Mouse (Mus musculus) CD4-positive, CD25-positive, alpha-beta regulatory T cell, adult 4 months (primary cell): Measurements from ENCODE around the gene Fbp1. TPM values are rescaled to one million over a fixed set of nuclear protein-coding genes. Genes with fewer than 3 reads are reported as not detected.
"Not testable (repeated sequence)": the region's sequence is repeated elsewhere in the genome, so short reads cannot be mapped to it uniquely, and the experiment has no call there.

Experiments used
- ATAC-seq: one replicate; pipeline ENCODE4 v1.8.0; 2017
- polyA plus RNA-seq, 2 experiments: library from polyadenylated mRNA; unstranded; fragments of 100-300 nt; shearing (Covaris generic); gene quantifications; one replicate each; pipeline ENCODE4 v1.2.1; 2017

Gene Fbp1
- polyA plus RNA-seq = not detected

DNA sequence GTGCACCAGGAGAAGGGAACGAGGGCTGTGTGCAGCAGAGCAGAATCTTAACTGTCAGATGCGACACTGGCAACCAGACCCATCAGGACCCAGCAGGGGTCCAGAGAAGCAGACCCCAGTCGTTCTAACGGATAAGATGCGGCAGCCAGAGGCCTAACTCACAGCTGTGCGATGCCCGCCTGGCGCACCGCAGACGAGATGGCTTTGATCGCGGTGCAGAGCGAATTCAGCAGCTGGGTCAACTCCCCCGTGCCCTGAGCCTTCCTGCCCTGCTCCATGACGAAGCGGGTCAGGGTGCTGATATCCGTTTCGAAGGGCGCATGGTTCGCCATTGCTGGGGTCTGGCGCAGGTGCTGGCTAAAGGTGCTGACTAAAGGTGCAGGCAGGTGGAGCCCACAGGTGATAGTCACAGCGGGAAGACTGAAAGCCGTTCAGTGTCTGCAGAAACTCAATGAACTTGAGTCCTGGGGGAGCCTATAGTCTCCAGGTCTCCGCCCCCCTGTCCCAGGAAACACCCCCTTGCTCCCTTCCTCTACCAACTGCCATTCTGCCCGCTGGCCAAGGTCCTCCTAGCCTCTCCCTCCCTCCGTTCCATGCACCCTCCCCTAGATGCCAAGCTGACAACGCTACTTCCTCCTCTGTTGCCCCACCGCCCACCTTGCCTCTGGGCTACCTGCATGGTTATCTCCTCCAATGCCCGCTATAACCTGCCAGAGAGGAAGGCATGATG is at the start of gene Fbp1:
Gene Fbp1, minus strand, starts transcription at position 571 of the 730 bp plus-strand sequence.
- no peak for ATAC-seq

DNA sequence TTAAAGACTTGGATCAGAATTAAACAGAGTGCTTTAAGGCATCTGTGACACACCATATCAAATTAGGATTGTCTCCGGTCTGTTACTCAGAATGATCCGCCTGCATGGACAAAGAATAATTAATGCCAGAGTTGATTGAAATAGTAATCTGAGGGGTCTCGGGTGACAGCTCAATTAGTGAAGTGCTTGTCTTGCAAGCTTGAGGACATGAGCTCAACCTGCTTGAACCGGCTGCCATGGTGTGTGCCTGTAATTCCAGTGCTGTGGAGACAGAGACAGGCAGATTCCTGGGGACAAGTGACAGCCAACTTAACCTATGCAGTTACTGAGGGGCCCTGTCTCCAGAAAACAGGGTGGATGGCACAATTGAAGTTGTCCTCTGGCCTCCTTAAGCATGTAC is 44.4 kb upstream of the Fbp1 start:
- no peak for ATAC-seq

DNA sequence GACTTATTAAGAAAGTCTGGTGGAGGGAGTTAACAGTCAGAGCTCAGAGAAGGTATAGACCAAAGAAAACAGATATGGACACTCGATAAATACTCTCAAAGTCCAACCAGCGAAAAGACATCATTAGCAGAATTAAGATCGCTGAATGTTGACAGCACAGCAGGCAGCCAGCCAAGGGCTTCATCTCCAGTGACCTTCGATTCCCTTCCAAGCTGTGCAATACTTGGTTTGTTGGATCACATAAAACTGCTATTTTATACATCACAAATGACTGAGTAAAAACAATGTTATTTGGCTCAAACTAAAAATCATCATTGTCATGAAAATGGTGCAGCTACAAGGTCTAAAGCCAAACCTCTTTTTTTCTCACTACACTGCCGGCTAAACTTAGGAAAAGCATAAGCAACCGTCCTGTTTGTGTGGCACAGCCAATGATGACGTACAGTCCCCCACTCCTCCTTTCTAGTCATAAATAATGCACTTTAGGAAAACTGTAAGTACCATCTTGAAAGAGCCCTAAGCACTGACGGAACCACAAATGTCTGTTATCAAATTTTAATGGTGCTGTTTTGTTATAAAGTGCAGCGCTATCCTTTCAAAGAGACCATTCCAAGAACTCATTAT is 41.8 kb upstream of the Fbp1 start:
- no peak for ATAC-seq

DNA sequence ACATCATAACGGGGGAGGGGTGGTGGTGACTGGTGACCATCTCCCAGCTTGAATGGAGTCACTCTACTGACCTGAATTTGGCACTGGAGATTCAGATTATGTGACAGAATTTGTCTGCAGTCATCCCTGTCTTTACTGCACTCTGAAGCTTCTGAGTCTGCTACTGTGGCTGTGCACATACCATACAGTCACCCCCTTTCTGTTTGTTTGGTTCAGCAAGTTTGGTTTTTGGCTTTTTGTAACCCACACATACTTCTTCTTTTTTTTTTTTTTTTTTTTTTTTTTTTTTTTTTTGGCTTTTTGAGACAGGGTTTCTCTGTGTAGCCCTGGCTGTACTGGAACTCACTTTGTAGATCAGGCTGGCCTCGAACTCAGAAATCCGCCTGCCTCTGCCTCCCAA is 41.1 kb upstream of the Fbp1 start:
- not testable (repeated sequence) for ATAC-seq

DNA sequence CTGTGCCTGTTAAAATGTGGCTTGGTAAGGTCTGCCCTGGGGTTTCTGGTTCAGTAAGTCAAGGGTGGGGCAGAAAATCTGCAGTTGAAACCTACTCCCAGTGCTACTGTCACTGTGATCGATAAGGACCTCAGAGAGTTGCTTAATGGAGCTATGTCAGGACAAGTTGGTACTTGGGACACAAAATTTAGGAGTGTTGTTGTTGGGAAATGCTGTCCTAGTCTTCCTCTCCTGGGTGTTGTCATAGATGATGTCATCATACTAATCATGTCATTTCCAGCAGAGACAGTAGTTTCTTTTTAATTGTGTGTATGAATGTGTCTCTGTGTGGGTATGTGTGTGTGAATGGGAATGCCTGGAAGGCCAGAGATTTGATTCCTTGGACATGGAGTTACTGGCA is 39.4 kb upstream of the Fbp1 start:
- no peak for ATAC-seq

DNA sequence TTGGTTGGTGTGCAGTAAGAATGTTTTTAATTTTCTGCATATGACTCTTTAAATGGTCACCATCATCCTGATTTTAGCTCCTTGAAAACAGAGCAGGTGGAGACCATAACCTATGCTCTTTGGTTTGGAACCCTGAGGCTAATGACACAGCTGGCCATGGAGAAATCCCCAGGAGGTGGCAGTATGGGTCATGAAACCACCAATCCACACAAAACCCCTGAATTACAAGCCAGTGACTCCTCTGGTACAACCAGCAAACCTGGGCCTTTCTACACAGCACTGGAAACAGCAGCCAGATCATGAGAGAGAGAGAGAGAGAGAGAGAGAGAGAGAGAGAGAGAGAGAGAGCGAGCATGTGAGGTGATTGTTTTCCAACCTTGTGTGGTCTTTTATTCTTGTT is 38.4 kb upstream of the Fbp1 start:
- ATAC-seq = no peak

DNA sequence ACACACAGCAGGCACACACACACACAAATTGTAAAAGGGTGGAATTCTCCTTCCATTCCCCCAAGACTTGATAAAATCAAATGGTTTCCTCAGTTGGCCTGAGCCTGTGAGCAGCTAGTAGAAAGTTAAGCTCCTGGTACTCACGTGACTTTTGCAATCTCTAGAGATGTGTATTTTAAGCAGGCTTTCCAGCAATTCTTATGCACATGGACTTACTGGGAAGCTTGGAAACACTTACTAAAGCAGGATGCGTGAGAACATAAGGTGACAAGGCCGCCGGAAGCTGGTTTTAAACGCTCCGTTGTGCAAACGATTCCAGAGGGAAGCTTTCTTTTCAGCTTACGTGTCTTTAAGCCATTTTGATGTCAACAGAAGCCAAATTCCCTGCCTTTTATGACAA is 35.1 kb upstream of the Fbp1 start:
- ATAC-seq = no peak

DNA sequence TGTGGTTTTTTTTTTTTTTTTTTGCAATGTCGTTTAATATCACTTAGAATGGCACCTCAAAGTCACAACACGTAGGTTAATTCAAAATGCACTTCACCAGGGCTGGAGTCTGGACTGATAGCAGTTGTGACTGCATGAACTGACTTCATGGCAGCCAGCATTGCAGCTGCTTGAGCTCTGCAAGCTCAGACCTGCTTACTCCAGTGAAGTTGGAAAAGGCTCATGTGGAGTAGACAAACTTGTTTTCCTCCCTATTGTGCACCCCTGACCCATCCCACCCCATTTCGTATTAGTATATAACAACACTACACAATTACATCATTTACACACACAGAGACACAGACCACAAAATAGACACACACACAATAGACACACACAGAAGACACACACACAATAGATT is 34.6 kb upstream of the Fbp1 start:
- ATAC-seq = no peak

DNA sequence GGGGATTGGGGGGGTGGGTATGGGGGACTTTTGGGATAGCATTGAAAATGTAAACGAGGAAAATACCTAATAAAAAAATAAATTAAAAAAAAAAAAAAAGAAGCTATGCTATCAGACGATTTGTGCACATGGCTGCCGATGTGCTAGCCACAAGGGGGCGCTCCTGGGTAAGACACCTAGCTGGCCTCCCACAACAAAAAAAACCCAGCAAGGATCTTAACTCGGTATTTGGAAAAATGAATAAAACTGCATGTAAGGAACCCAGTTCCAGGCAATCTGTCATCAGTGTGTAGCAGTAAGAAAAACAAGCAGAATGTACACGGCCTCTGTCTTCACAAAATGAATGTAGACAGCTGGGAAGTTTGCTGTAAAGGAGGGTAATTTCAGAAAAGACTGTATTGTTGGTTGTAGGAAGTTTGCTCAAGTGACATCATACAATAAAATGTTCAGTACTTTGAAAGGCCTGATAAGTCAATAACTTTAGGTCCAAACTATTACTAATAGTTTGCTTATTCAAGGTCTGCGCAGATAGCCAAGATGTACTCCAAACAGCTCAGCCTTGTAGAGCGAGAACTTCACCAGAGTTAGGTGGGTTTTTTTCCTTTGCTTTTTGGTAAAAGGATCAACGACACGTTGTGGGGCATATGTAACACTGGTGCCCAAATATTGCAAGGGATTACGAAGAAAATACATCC is 31.7 kb upstream of the Fbp1 start:
- peak; percentile 53 for ATAC-seq

DNA sequence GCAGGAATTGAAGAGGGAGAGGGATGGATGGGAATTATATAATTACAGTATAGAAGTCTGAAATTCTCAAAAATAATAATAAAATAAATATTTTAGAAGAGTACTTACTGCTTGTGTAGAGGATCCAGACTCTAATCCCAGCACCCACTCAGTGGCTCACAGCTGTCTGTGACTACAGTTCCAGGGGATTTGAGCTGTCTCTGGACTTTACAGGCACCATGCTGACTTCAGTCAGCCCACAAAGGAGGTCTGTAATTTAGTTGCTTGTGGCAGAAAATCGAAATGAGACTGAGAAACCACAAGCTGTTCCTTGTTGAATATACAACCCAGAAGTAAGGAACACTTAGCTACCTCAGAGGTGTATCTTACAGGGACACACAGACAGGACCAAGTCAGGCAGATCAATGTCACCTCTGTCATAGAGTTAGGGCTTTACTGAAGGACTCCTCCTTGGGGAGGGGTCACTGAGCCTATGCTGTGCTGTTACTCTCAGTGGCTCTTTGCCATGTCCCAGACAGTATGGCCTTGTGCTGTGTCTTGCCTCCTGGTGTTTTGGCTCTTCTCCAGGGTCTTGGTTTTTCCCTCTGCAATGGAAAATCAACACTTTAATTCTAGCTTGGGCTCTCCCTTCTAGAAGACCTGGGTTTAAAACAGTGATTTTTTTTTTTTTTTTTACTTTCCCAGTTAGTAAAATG is 29.5 kb upstream of the Fbp1 start:
- ATAC-seq = no peak

DNA sequence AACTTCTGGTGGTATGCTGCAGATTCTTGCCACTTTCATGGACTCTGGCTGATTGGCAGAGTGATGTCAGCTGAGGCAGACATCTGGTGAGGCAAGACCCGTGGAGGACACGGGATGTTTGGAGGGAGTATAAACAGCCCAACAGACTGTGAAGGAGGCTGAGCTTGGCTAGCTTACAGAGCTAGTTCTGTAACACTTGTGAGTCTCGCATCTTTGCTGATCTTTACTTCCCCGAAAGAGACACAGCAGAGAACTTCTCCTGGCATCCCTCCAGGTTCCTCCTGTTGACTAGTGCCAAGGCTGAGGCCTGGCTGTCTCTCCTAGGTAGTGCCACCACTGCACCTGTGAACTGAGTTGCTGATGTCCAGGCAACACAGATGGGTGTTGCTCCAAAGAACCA is 28.6 kb upstream of the Fbp1 start:
- ATAC-seq = no peak

DNA sequence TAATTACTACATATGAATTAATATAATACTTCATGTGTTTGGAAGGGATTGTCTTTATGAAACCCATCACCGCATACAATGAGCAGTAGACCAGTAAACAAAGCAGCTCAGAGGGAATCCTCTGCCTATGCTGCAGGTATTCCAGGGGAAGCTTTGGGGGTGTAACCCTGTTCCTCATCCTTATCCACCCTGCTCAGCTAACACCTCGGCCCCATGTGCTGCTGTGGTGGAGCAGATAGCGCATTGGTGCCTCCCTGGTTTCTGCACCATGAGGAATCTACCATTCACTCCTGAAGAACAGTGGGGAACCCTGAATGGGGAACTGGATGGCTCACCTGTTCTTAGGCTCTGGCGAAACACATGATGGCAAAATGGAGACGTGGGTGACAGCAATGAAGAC is 23.5 kb upstream of the Fbp1 start:
- ATAC-seq = no peak

DNA sequence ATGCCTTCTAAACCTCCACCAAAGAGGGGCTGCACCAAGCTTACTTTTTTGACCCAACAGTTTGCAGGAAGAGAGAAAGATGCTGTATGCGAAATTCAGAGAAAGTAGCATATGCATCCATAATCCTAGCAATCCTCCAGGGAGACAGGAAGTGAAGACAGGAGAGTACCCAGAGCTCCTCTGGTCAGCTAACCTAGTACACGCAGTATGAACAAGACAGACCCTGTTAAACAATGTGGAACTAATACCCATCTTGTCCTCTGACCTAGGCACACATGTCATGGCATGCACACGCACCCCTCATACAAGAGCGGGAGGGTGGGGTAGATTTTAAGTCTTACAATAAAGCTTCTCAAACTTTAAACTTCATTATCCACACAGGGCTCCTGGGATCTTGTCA is 22.1 kb upstream of the Fbp1 start:
- no peak for ATAC-seq

DNA sequence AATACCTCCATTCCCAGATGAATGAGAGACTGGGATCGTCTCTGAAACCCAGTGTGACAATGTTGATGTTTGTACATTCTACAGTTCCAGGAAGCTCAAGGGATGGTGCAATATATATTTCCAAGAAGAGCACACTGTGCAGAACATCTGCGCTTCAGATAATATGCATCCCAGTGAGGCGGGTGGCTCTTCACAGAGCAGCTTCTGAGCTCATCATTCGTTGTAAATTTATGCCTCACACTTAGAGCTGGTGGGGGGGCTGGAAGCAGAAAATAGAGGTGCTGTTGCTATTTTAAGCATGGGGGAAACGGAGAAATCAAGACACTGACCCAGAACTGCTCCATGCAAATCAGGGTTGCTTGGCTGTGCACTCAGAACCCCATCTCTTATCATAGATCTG is 21.7 kb upstream of the Fbp1 start:
- no peak for ATAC-seq

DNA sequence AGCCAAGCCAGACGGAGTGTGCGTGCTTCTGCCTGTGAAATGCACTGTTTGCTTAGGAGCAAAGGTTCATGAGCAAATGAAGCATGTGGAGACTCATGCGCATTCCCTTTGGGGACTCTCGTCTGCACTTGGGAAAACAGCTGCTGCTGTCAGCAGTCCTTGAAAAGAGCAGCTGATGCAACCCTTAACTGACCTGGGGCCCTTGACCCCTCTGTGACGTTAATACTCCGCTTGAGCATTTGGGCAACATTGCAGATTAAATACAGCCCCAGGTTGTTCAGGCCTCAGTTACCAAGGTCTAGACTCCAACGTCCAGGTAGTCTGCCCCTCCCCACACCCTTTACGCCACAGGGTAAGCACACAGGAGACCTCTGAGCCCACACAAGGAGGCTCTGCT is 20.1 kb upstream of the Fbp1 start:
- ATAC-seq = no peak

DNA sequence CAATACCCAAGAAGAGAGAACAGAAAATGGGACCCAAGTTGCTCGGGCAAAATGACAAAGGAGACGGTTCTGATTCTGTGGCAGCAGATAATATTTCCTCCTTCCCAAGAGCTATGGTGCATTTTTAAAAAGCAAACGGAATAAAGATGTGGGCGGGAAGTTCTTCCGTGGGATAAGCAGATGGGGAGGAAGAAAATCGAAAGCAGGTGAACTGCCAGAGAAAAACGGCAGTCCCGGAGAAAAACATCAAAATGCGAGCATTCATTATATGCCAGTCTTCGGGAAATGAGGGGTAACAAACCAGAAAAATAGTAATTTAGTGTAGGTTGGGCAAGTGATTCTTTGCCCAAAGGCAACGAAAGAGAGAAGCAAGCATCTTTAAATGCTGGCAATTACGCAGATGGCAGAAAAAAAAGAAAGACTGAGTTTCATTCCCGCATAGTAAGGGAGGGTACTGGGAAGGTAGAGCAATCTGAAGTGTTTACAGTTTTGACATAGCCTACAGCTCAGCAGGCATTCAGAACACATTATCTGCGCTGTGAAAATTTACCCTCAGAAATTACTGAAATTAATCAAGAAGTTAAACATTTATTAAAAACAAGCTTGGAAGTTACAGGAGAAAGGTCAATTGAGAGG is 19.6 kb upstream of the Fbp1 start:
- no peak for ATAC-seq

DNA sequence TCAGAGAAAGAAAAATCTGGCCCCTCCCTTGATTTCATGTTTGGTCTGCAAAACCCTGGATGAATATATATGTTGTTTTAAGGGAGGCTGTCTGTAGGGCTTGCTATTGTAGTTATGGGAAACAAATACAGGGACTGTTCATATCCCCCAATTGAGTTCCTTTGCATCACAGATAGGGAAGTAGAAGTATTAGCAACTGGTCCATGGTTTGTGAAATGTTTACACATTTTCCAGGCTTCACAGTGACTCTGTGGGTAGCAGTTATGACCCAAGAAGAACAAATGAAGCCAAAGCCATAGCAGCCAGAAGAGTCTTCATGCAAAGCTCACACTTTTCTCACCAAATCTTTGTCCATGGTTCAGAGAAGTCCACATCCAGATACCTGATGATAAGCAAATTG is 13.1 kb upstream of the Fbp1 start:
- ATAC-seq = no peak

DNA sequence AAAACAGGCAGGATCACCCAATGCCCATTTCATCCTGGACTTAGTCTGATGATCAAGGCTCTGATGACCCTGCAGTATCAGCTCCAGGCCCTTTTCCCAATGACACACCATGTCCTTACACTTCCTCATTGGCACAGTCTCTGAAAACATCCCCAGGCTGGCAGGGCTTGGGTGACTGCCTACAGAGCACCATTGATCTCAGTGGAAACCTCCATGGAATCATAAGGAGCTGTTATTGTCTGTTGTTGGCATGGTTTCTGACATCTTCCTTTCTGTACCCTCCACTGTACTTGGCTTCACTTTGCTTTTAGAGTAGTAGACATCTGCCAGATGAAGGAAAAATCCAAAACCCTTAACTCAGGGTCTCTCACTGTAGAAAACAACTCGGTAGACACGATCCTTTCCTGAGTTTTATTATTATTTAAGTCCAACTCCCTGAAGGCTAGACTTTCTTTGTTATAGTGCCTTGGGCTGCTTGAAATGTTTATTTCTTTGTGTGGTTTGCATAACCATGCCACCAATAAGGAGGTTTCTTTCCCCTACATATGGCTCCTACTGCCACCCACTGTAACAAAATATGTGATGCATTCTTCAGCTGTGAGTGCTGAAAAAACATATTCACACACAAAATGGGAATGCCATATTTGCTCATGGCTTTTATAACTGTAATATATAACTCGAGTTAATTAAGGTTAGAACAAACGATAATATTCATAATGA is 10.0 kb upstream of the Fbp1 start:
- no peak for ATAC-seq

DNA sequence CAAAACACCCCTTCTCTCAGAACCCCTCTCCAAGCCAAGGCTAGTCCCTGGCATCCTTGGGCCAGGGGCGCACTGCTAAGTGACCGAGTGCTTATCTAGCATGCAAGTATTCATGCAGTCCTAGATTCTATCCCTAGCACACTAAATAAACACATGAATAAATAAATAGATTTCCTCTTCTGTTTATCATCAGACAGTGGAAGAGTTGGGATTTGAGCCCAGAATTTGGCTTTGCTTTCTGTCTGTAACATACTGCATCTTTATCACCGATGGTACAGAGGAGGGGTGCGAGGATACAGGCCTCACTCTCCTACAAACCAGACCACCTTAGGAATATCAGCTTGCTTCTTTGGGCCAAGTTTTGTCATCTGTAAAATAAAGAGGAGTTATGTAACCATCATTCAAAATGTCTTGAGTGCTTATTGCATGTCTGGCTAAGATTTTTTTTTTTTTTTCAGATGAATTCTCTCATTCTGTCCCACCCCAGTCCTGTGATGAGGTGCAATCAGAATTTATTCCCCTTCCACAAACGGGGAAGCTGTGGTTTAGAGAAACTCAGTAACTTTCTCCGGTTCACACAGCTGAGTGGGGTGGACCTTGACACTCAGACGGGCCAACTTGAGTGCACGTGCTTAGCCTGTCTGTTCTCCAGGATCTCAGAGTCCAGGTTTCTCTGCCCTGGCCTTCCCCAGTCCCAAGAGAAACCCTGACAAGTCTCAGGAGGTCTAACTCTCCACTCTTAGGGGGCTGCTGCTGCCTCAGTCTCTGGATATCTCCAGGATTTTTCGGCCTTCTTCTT is 5.2 kb upstream of the Fbp1 start:
- ATAC-seq = no peak

DNA sequence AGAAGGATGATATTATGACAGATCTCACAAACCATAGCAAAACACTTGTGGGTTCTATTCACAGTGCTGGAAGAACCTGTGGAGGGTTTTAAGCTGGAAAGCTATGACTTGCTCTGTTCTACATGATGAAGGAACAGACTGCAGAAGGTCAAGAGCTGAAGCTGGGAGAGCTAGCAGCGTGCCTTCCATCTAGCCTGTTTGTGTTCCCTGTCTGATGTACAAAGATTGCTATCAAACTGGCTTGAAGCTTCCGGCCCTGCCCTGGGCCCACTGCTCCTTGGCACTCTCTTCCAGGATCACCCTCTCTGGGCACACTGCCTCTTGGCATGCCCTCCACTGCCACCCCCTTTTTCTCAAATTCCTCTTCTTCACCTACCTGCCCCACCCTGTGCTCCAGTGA is 1.2 kb upstream of the Fbp1 start:
- no peak for ATAC-seq

DNA sequence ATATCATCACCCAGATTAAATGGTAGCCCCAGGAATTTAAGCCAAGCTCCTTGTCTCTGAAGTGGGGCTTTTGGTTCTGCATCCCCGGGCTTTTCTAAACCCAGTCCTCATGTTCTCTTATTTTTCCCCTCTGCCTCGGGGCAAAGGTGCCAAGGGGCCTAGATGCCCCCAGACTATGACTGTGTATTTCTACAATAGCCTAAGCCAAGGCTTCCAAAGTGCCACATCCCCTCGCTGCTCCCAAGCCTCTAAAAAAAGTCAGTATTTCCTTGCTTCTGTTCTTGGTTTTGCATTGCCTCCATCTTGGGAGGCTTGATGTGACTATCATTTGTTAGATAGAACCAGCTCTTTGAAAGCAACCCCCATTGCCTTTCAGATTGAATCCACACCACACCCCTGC is 3.5 kb downstream of the Fbp1 start:
- no peak for ATAC-seq

DNA sequence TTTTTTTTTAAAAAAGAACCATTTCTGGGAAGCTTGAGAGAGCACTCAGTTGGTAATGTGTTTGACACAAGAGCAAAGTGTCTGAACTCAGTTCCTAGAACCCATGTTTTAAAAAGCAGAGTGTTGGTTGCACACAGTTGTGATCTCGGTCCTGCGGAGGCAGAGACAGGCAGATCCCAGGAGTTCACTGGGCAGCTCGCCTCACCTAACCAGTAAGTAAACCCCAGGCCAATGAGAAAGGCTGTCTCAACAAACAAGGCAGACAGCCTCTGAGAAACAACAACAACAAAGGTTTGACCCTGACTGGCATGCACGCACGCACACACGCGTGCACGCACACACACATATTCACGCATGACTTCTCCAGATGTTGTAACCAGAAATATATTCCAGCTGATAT is 4.2 kb downstream of the Fbp1 start:
- ATAC-seq = no peak
